Mouse (Mus musculus): Measurements from ENCODE around the gene Ppp1r1a. TPM values are rescaled to one million over a fixed set of nuclear protein-coding genes. Genes with fewer than 3 reads are reported as not detected.
A peak's percentile ranks its signal among the peaks of the same experiment; 100 is the strongest.

The Ppp1r1a gene
- total RNA-seq, 1 experiment = 14.1 TPM

DNA sequence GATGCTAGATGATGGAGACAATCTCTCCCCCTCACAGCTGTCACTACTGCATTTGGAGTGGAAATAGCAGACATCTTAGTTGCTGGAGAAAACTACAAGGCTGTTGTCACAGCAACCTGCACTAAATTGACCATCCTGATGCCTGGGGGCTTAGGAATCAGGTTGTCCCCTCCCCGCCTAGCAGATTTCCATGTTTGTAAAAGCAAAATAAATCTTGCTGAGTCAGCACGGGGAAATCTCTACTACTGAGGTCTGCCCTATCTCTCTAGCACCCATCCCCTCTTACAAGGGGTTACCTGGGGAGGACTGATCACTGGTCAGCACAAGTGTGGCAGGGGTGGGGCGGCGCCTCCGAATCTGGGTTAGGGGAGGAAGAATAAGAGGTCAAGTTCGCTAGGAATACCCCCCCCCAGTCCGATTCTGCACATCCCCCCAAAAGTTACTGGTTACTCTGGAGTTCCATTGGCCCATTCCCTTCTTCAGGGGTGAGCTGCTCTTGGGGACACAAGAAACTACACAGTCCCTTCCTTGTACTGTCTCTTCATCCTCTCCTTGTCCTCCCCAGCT, 3.7 kb downstream of the Ppp1r1a start:
- H3K36me3 ChIP-seq (ENCODE audit: control insufficient read depth, insufficient read depth, low read length, poor library complexity, severe bottlenecking) = no peaks in the 10 kb centered on the region; the same call in 1 of the 2 replicates
- no peak overlapping the region for H3K9ac ChIP-seq (ENCODE audit: insufficient read depth, low read depth, low read length, poor library complexity, severe bottlenecking)
- in situ Hi-C loops (cut with MboI; ENCODE audit: low sequenced_read_pairs in 2 of 2, unreplicated experiment in 2 of 2) = no loop called here
- H3K4me3 ChIP-seq (ENCODE audit: insufficient read depth in 1 of 2, low read depth in 1 of 2, low read length in 2 of 2, poor library complexity in 1 of 2, severe bottlenecking in 1 of 2) = no peak overlapping the region
- no peak for DNase-seq (ENCODE audit: low read depth, low spot score)
- no peak overlapping the region for H3K27ac ChIP-seq (ENCODE audit: insufficient read depth, low read depth, low read length, poor library complexity, severe bottlenecking)
- H3K4me1 ChIP-seq (ENCODE audit: control insufficient read depth in 2 of 2, insufficient read depth in 2 of 2, low read length in 2 of 2, poor library complexity in 1 of 2) = peaks cover 0 to 19% of the 10 kb centered on the region in 2 experiments; a peak in 2 of 4 replicates
- no peaks in the 10 kb centered on the region for H3K9me3 ChIP-seq (ENCODE audit: control insufficient read depth, insufficient read depth, low read depth, low read length)
- TF ChIP-seq ZNF384 (IDR thresholded peaks at IDR 0.05; ENCODE audit: low read depth, low read length) (no peak), ZC3H11A (IDR thresholded peaks at IDR 0.05; ENCODE audit: borderline replicate concordance, low read depth, low read length) (no peak), CHD2 (IDR thresholded peaks at IDR 0.05; ENCODE audit: low read depth, low read length) (no peak), MAFK (IDR thresholded peaks at IDR 0.05; ENCODE audit: insufficient read depth, low read depth, low read length) (peak; percentile 97), HCFC1 (IDR thresholded peaks at IDR 0.05; ENCODE audit: borderline replicate concordance, insufficient read depth, low read length) (no peak)

- peak; percentile 46; the same call in 1 of the 2 replicates for TF ChIP-seq ZC3H11A (IDR thresholded peaks at IDR 0.05; ENCODE audit: borderline replicate concordance, low read depth, low read length)
- TF ChIP-seq MAFK (IDR thresholded peaks at IDR 0.05; ENCODE audit: insufficient read depth, low read depth, low read length) = no peak
- TF ChIP-seq HCFC1 (IDR thresholded peaks at IDR 0.05; ENCODE audit: borderline replicate concordance, insufficient read depth, low read length) = no peak
- Histone ChIP-seq H3K27ac (ENCODE audit: insufficient read depth, low read depth, low read length, poor library complexity, severe bottlenecking) (no peak overlapping the region), H3K9ac (ENCODE audit: insufficient read depth, low read depth, low read length, poor library complexity, severe bottlenecking) (no peak overlapping the region), H3K4me3 (ENCODE audit: insufficient read depth in 1 of 2, low read depth in 1 of 2, low read length in 2 of 2, poor library complexity in 1 of 2, severe bottlenecking in 1 of 2) (no peak overlapping the region), H3K9me3 (ENCODE audit: control insufficient read depth, insufficient read depth, low read depth, low read length) (no peaks in the 10 kb centered on the region), H3K36me3 (ENCODE audit: control insufficient read depth, insufficient read depth, low read length, poor library complexity, severe bottlenecking) (peaks cover 12% of the 10 kb centered on the region; the same call in 1 of the 2 replicates), H3K4me1 (ENCODE audit: control insufficient read depth in 2 of 2, insufficient read depth in 2 of 2, low read length in 2 of 2, poor library complexity in 1 of 2) (peaks cover 0 to 10% of the 10 kb centered on the region in 2 experiments; a peak in 1 of 4 replicates)
- peak; percentile 68 for DNase-seq (ENCODE audit: low read depth, low spot score)
- in situ Hi-C loops (cut with MboI; ENCODE audit: low sequenced_read_pairs in 2 of 2, unreplicated experiment in 2 of 2) = no loop called here
Observed at GRCm38 (mm10) chr15:103530372-103530771, 7.4 kb downstream of the Ppp1r1a start.

GRCm38 (mm10) chr15:103523156-103523555, 14.6 kb downstream of the Ppp1r1a start:
- in situ Hi-C loops (cut with MboI; ENCODE audit: low sequenced_read_pairs in 2 of 2, unreplicated experiment in 2 of 2) = no loop called here
- no peak overlapping the region for H3K9ac ChIP-seq (ENCODE audit: insufficient read depth, low read depth, low read length, poor library complexity, severe bottlenecking)
- H3K36me3 ChIP-seq (ENCODE audit: control insufficient read depth, insufficient read depth, low read length, poor library complexity, severe bottlenecking) = peaks cover 20% of the 10 kb centered on the region; the same call in 1 of the 2 replicates
- no peak for DNase-seq (ENCODE audit: low read depth, low spot score)
- peaks cover 12 to 37% of the 10 kb centered on the region in 2 experiments; a peak in 3 of 4 replicates for H3K4me1 ChIP-seq (ENCODE audit: control insufficient read depth in 2 of 2, insufficient read depth in 2 of 2, low read length in 2 of 2, poor library complexity in 1 of 2)
- H3K27ac ChIP-seq (ENCODE audit: insufficient read depth, low read depth, low read length, poor library complexity, severe bottlenecking) = no peak overlapping the region
- no peak for TF ChIP-seq ZNF384 (IDR thresholded peaks at IDR 0.05; ENCODE audit: low read depth, low read length)
- no peak for TF ChIP-seq HCFC1 (IDR thresholded peaks at IDR 0.05; ENCODE audit: borderline replicate concordance, insufficient read depth, low read length)
- TF ChIP-seq MAFK (IDR thresholded peaks at IDR 0.05; ENCODE audit: insufficient read depth, low read depth, low read length) = no peak
- no peak for TF ChIP-seq CHD2 (IDR thresholded peaks at IDR 0.05; ENCODE audit: low read depth, low read length)
- TF ChIP-seq ZC3H11A (IDR thresholded peaks at IDR 0.05; ENCODE audit: borderline replicate concordance, low read depth, low read length) = no peak
- no peak overlapping the region for H3K4me3 ChIP-seq (ENCODE audit: insufficient read depth in 1 of 2, low read depth in 1 of 2, low read length in 2 of 2, poor library complexity in 1 of 2, severe bottlenecking in 1 of 2)
- H3K9me3 ChIP-seq (ENCODE audit: control insufficient read depth, insufficient read depth, low read depth, low read length) = no peaks in the 10 kb centered on the region

DNA sequence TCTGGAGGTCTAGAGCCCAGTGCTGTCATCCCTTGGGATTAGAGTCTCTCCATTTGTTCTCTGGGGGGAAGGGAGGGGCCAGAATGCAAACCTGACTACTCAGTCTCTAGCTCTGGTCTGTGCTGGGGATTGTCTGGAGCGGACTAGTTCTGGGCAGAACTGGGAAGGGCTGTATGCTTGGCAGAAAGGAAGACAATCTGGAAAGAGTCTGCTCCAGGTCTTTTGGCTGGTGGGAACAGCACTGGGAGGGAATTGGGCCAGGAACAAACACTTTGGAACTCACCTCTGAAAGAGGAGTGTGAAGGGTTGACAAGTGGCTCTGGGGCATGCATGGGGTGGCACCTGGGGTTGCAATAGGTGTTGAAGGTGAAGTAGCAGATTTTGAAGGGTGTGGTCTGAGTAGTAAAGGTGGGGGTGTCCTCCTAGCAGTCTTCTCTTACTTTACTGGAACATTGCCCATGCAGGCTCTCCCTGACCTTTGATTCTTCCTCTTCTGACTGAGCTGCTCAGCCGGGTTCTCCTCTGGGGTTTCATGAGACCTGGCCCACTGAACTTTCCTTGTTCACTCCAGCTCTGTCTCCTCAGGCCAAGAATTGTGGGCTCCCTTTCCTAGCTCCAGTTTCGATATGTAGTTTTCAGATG, 15.2 kb downstream of the Ppp1r1a start:
- Histone ChIP-seq H3K4me1 (ENCODE audit: control insufficient read depth in 2 of 2, insufficient read depth in 2 of 2, low read length in 2 of 2, poor library complexity in 1 of 2) (peaks cover 17 to 38% of the 10 kb centered on the region in 2 experiments; a peak in 3 of 4 replicates), H3K4me3 (ENCODE audit: insufficient read depth in 1 of 2, low read depth in 1 of 2, low read length in 2 of 2, poor library complexity in 1 of 2, severe bottlenecking in 1 of 2) (peak overlapping the region in 1 of 2 experiments; percentile 5; a peak in 1 of 4 replicates), H3K9me3 (ENCODE audit: control insufficient read depth, insufficient read depth, low read depth, low read length) (no peaks in the 10 kb centered on the region), H3K9ac (ENCODE audit: insufficient read depth, low read depth, low read length, poor library complexity, severe bottlenecking) (no peak overlapping the region; the same call in 1 of the 2 replicates), H3K27ac (ENCODE audit: insufficient read depth, low read depth, low read length, poor library complexity, severe bottlenecking) (peak overlapping the region; percentile 65; the same call in 1 of the 2 replicates), H3K36me3 (ENCODE audit: control insufficient read depth, insufficient read depth, low read length, poor library complexity, severe bottlenecking) (peaks cover 18% of the 10 kb centered on the region; the same call in 1 of the 2 replicates)
- in situ Hi-C loops (cut with MboI; ENCODE audit: low sequenced_read_pairs in 2 of 2, unreplicated experiment in 2 of 2) = no loop called here
- TF ChIP-seq MAFK (IDR thresholded peaks at IDR 0.05; ENCODE audit: insufficient read depth, low read depth, low read length) (no peak), CHD2 (IDR thresholded peaks at IDR 0.05; ENCODE audit: low read depth, low read length) (no peak), ZC3H11A (IDR thresholded peaks at IDR 0.05; ENCODE audit: borderline replicate concordance, low read depth, low read length) (no peak), ZNF384 (IDR thresholded peaks at IDR 0.05; ENCODE audit: low read depth, low read length) (no peak), HCFC1 (IDR thresholded peaks at IDR 0.05; ENCODE audit: borderline replicate concordance, insufficient read depth, low read length) (no peak)
- DNase-seq (ENCODE audit: low read depth, low spot score) = peak; percentile 78
